Mouse (Mus musculus) lung, embryonic 14.5 days (tissue): ENCODE results near the gene D430042O09Rik. TPM values are rescaled to one million over a fixed set of nuclear protein-coding genes. Genes with fewer than 3 reads are reported as not detected.

Experiments used
- ATAC-seq: fragments of 200-750 bp; cut with Nextera tagmentation; 2 replicates; pipeline ENCODE4 v1.8.0; 2017; ENCODE audit warnings: mild to moderate bottlenecking, moderate TSS enrichment, moderate library complexity; ENCODE audit not compliant: insufficient read depth
- DNase-seq: peaks from one replicate; pipeline ENCODE4 v3.0.0-alpha.2; 2015
- H3K27ac ChIP-seq: fragments of 300-500 bp; sonication (generic); 2 replicates; pipeline ENCODE4 v1.5.1; 2014; ENCODE audit warnings: low read depth, mild to moderate bottlenecking, moderate library complexity
- H3K27me3 ChIP-seq: fragments of 300-500 bp; sonication (generic); 2 replicates; pipeline ENCODE4 v1.6.1; 2014; ENCODE audit warnings: low read length, control low read depth; ENCODE audit not compliant: insufficient read depth
- H3K36me3 ChIP-seq: fragments of 300-500 bp; sonication (generic); 2 replicates; pipeline ENCODE4 v1.6.1; 2014; ENCODE audit warnings: control low read depth; ENCODE audit not compliant: insufficient read depth
- H3K4me1 ChIP-seq: fragments of 300-500 bp; sonication (generic); 2 replicates; pipeline ENCODE4 v1.6.1; 2014; ENCODE audit warnings: antibody characterized with exemption, control low read depth; ENCODE audit not compliant: insufficient read depth
- H3K4me2 ChIP-seq: fragments of 300-500 bp; sonication (generic); 2 replicates; pipeline ENCODE4 v1.6.1; 2014; ENCODE audit warnings: mild to moderate bottlenecking
- H3K4me3 ChIP-seq: fragments of 300-500 bp; sonication (generic); 2 replicates; pipeline ENCODE4 v1.5.1; 2014; ENCODE audit warnings: low read depth, low read length
- H3K9ac ChIP-seq: fragments of 300-500 bp; sonication (generic); 2 replicates; pipeline ENCODE4 v1.6.1; 2014
- H3K9me3 ChIP-seq: fragments of 300-500 bp; sonication (generic); 2 replicates; pipeline ENCODE4 v1.6.1; 2016; ENCODE audit warnings: low read depth, low read length, control low read depth
- CTCF ChIP-seq: IDR thresholded peaks from 2 replicates; pipeline ENCODE4 v1.5.1; 2016; ENCODE audit warnings: antibody characterized with exemption, low read depth
- WGBS: fragments of 180-500 bp; shearing (Covaris S2); extraction: QIAGEN DNeasy Blood & Tissue Kit; methylation state at CpG from one replicate; pipeline ENCODE4 v1.1.7; 2014; 5-methylcytosine and 5-hydroxymethylcytosine counted together
- polyA plus RNA-seq: library from polyadenylated mRNA; unstranded; fragments of >200 nt; fragmentation: Nextera tagmentation; extraction: Ambion mirVana; gene quantifications from 2 replicates; pipeline ENCODE4 v1.2.1, GENCODE M21; 2014

Gene D430042O09Rik
- polyA plus RNA-seq, 1 experiment from 2014 or later = 10.9 TPM

DNA sequence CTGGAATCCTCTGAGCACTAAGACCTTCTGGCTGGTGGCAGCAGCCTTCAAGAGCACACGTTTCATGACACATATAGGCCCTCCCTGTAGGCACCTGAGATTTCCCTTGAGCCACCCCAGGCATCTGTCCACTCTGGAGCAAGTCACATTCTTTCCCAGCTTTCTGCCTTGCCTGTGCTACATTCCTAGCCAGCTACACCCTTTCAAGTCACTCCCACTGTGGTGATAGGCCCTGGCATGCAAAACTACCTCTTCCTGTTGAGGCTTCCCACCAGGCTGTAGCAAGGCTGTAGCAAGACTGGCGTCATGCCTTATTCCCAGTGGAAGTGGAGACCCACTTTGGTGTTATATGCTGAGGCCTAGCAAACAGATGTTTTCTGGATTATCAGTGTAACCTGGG is 9.0 kb downstream of the D430042O09Rik start:
- no peaks in the 10 kb centered on the region for H3K27me3 ChIP-seq
- no peak overlapping the region for H3K9ac ChIP-seq
- DNase-seq (peak; percentile 15), ATAC-seq (peak; percentile 50; the same call in 1 of the 2 replicates)
- 58% methylated on average over 2 of the region's 2 CpGs for WGBS
- H3K4me3 ChIP-seq = no peak overlapping the region
- no peak for TF ChIP-seq CTCF
- no peaks in the 10 kb centered on the region for H3K4me1 ChIP-seq
- H3K9me3 ChIP-seq = no peaks in the 10 kb centered on the region
- no peak overlapping the region for H3K4me2 ChIP-seq
- H3K36me3 ChIP-seq = no peaks in the 10 kb centered on the region
- H3K27ac ChIP-seq = no peak overlapping the region

DNA sequence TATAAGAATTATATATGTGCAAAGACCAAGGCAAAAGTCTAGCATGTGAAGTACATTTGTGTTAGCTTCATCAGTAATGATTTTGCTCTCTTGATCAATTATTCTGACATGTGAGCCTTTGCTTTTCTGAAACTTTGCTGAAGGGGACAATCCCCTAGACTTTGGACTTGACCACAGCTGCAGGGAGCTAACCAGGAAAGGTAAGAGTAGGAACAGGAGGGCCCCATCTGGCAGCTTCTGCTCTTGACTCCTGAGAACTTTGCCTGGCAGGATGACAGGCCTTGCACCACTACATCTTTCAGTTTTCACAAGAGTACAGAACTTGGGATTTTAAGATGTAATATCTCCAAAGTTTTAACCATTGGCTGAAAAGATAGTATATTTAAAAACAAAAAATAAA is 9.9 kb downstream of the D430042O09Rik start:
- H3K4me2 ChIP-seq = no peak overlapping the region
- no peaks in the 10 kb centered on the region for H3K4me1 ChIP-seq
- no peak overlapping the region for H3K9ac ChIP-seq
- H3K27me3 ChIP-seq = no peaks in the 10 kb centered on the region
- no peaks in the 10 kb centered on the region for H3K36me3 ChIP-seq
- H3K9me3 ChIP-seq = no peaks in the 10 kb centered on the region
- DNase-seq (no peak), ATAC-seq (no peak)
- no peak overlapping the region for H3K27ac ChIP-seq
- no peak for TF ChIP-seq CTCF
- no peak overlapping the region for H3K4me3 ChIP-seq

DNA sequence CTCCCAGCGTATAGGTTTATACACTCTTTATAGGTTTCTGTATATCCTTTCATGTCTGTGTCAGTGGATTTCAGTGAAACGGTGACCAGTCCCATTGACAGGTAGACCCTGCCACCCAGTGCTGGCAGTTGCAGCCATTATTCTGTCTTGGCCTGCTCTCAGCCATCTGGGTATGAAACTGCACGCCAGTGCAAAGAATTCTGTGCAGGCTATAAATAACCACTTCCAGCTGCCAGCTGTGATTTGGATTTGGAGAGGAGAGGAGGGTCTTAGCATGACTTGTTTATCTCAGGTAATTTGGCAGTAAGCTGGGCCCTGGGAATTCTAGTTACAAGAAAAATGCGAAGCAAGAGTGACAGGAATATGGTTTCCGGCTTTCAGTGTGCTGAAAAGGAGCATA is 12.7 kb downstream of the D430042O09Rik start:
- H3K4me3 ChIP-seq = no peak overlapping the region
- no peak overlapping the region for H3K4me2 ChIP-seq
- no peaks in the 10 kb centered on the region for H3K9me3 ChIP-seq
- DNase-seq (no peak), ATAC-seq (peak; percentile 35; the same call in 1 of the 2 replicates)
- H3K27ac ChIP-seq = 0 out of 2 replicates have a peak overlapping the region, but pooled peaks have one; percentile 14
- no peaks in the 10 kb centered on the region for H3K27me3 ChIP-seq
- WGBS = 62% methylated on average over 5 of the region's 5 CpGs
- TF ChIP-seq CTCF = no peak
- H3K9ac ChIP-seq = no peak overlapping the region
- H3K4me1 ChIP-seq = no peaks in the 10 kb centered on the region
- H3K36me3 ChIP-seq = no peaks in the 10 kb centered on the region

DNA sequence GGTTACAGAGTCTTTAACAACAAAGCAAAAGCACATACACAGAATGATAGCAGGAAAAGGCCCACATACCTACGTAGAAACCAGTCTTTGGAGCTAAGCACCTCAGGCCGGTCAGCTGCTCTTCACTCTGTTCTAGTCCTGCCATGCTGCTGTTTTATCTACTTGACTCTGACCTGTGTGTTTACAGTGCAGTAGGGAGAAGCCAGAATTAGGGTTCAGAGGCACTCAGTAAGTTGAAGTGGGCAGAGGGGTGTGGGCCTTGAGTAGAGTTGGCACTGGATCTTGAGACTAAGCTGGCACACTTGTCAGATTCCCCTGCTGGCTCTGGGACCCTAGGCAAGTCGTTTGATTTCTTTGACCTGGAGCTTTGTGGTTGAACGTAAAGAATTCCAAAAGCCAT is 13.3 kb downstream of the D430042O09Rik start:
- Histone ChIP-seq H3K4me3 (no peak overlapping the region), H3K4me2 (no peak overlapping the region), H3K9ac (no peak overlapping the region), H3K27ac (no peak overlapping the region), H3K36me3 (no peaks in the 10 kb centered on the region), H3K4me1 (no peaks in the 10 kb centered on the region), H3K9me3 (no peaks in the 10 kb centered on the region), H3K27me3 (no peaks in the 10 kb centered on the region)
- DNase-seq (no peak), ATAC-seq (no peak)
- 65% methylated on average over 4 of the region's 4 CpGs for WGBS
- TF ChIP-seq CTCF = no peak

DNA sequence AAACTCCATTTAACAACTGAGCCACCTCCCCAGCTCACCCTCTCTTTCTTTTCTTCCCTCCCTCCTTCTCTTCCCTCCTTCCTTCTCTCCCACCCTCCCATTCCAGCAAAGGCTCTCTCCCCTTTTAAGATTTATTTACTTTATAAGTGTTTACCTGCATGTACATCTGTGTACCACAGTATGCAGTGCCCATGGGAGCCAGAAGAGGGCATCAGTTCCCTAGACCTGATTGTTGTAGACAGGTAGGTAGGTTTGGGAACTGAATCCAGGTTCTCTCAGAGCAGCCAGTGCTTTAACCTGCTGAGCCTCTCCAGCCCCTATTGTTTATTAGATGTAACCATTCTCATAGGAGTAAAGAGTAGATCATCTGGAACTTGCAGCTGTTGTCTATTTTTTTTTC is 14.4 kb downstream of the D430042O09Rik start:
- DNase-seq (no peak), ATAC-seq (no peak)
- no peak overlapping the region for H3K27ac ChIP-seq
- H3K36me3 ChIP-seq = no peaks in the 10 kb centered on the region
- H3K4me3 ChIP-seq = no peak overlapping the region
- H3K4me1 ChIP-seq = no peaks in the 10 kb centered on the region
- TF ChIP-seq CTCF = peak; percentile 29; the same call in 1 of the 2 replicates
- no peak overlapping the region for H3K9ac ChIP-seq
- no peak overlapping the region for H3K4me2 ChIP-seq
- no peaks in the 10 kb centered on the region for H3K27me3 ChIP-seq
- no peaks in the 10 kb centered on the region for H3K9me3 ChIP-seq

DNA sequence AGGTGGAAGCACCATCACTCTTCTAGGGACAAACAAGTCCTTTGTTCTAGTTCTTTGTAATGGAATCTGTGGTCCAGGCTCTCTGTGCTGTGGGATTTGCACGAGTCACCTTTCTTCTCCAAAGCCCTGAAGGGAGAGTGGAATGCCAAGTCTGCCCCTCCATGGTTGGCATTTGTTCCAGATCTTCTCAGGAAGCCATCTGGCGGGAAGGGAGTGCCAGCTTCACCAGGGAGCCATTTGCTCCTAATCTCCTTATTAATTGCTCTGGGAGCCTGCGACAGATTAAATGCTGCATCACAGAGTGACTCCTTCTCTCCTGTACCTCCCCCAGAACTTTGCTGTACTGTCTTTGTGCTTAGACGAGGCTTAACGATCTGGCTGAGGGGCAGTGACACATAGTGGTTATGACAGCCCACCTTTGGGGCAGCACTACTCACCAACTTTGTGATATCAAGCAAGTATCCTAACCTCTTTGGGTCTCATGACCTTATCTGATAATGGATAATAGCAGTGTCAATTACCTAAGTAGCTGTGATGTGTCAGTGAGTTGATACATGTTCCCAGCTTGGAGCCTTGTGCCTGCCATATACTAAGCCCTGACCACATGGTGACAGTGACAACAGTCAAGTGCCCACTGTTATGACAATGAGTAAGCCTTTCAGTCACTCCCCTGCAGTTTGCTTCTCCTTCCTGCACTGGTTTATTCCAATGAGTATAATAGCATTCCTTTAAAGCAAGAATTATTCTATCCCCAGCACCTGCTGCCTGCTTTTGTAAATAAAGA is 15.7 kb downstream of the D430042O09Rik start:
- Histone ChIP-seq H3K4me3 (no peak overlapping the region), H3K9me3 (no peaks in the 10 kb centered on the region), H3K27me3 (no peaks in the 10 kb centered on the region), H3K4me2 (no peak overlapping the region), H3K27ac (no peak overlapping the region), H3K36me3 (no peaks in the 10 kb centered on the region), H3K9ac (no peak overlapping the region), H3K4me1 (no peaks in the 10 kb centered on the region)
- WGBS = 46% methylated on average over 5 of the region's 5 CpGs
- no peak for TF ChIP-seq CTCF
- no peak for DNase-seq
- no peak for ATAC-seq

DNA sequence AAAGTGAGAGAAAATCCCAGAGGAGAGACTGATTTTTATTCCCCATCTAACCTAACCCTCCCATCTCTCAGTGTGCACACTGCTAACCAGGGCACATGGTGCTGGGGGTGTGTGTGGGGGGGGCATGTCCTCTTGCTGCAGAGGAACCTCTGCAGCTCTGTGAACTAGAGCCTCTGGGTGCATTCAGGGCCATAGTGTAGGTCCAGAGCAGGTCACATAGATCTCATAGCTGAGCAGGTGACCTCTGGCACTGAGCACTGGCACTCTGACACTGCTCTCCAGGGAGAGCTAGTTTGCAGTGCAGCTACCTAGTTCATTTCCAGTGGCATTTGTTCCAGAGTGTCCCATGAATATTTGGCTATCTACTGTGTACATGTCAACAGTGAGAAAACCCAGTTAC is 24.0 kb downstream of the D430042O09Rik start:
- no peaks in the 10 kb centered on the region for H3K36me3 ChIP-seq
- H3K4me3 ChIP-seq = no peak overlapping the region
- H3K4me1 ChIP-seq = no peaks in the 10 kb centered on the region
- H3K27ac ChIP-seq = no peak overlapping the region
- ATAC-seq = no peak
- H3K4me2 ChIP-seq = no peak overlapping the region
- TF ChIP-seq CTCF = no peak
- H3K9me3 ChIP-seq = no peaks in the 10 kb centered on the region
- no peak overlapping the region for H3K9ac ChIP-seq
- DNase-seq = no peak
- H3K27me3 ChIP-seq = no peaks in the 10 kb centered on the region
